Mouse (Mus musculus) small intestine, adult 2 months (tissue): ENCODE measurements around the gene Inmt.

Experiments used
- CTCF ChIP-seq: fragments of 200-500 bp; IDR thresholded peaks from 2 replicates; pipeline ENCODE4 v1.5.1; 2012; ENCODE audit warnings: low read depth, mild to moderate bottlenecking, control low read depth, inconsistent platforms, low read length, moderate library complexity, mixed read lengths; ENCODE audit not compliant: insufficient replicate concordance, insufficient read length; ENCODE audit errors: extremely low read depth
- POLR2A ChIP-seq: fragments of 200-500 bp; IDR thresholded peaks from 2 replicates; pipeline ENCODE4 v1.6.1; 2012; ENCODE audit warnings: low read depth, mild to moderate bottlenecking, control low read depth, inconsistent platforms, low read length, moderate library complexity

DNA sequence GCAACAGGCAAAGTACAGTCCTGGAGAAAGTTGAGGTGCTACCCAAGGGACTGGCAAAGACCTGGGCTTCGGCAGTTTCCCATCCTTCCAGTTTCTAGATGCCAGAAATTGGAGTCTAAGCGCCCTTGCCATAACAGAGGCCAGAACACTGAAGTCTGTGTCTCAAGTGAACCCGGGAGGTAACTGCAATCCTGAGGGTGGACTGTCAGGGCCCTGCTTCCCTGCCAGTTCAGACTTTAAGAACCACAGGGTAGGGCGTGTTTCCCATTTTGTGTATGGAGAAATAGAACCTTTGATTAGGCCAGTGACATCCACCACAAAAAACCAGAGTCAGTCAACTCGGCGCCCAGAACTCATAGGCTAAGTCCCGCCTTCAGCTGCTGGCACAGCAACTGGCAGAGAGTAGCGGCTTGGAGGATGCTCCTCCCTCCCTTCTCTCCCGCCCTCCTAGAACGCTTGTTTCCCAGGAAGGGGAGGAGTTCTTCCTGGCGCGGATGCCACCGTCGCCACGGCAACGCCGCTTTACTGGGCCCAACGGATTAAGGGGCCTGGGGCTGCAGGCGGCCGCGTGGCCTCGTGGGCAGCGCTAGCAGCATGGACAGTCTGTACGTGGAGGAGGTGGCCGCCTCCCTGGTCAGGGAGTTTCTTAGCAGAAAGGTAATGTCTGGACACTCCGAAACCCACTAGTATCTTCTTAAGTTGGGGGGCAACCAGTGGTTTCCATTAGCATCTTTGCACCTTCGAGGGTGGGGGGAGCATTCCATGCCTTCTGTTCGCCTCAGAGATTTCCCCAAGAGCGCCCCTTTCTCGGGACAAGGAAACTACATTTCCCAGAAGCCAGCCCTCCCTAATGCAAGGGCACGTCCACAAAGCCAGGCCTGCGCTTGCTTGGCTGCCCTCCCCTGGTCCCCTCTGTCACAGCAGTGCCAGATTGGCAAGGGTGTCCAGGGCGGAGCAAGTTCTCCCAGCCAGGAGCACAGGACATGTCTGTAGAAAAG, 28.4 kb upstream of the Inmt start, which contains the start of gene Mindy4:
- TF ChIP-seq POLR2A (no peak; the same call in 1 of the 2 replicates), CTCF (no peak; the same call in 1 of the 2 replicates)
